Mouse (Mus musculus): ENCODE data around the gene Syce1l. TPM values are rescaled to one million over a fixed set of nuclear protein-coding genes. Genes with fewer than 3 reads are reported as not detected.

Syce1l gene
- total RNA-seq, 2 experiments from 2014 or later, result 1.0 to 1.5 TPM

DNA sequence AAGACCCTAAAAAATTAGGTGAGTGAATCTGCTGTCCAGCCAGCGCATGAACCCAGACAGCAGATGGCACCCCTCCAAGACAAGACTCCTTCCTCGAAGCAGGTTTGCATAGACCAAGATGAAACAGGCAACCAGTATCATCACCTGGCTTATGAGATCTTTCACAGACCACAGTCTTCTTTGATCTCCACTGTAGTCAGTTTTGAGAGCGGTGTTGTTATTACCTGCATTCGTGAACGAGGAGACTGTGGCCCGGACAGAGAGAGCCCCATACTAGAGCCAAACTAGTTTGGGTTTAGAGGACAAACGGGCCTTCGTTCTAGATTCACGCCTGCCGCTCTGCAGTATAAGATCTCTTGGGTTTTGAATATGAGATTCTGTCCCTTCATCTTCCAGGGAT lies 26.9 kb downstream of the Syce1l start:
- no peak for DNase-seq
- intact Hi-C loops (cut with DNase I), result loop anchor here (10.0 kb wide), 1 partner anchor 175 kb away; the partner anchor contains the start of gene Adamts18

DNA sequence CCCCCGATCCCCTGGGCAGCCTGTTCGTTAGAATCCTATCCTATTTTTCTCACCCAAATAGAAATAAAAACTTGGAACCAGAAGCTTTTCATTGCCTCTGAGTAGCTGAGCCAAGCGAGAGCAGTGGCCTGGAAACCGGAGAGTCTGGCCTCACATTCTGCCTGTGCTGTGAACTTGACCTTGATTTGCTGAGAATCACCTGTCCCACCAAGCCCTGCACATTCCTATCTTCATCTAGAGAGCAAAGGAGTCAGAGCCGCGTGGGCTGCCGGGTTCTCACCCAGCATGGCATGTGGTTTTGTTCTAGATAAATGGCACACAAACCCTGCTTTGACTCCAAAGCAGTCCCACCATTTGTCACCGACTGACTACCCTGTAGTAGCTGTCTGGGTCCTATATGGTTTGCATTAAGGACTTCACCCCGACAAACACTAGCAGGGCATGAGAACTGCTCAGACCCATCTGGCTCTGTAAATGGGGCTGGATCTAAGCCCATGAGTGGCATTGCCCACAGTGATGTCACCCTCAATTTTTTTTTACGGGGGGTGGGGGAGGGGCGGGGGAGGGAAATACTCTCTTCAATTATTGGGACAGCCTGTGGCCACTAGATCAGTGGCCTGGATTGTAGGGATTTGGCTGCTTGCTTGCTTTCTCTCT lies 29.7 kb downstream of the Syce1l start:
- peak; percentile 39 for DNase-seq
- intact Hi-C loops (cut with DNase I), result no loop called here

DNA sequence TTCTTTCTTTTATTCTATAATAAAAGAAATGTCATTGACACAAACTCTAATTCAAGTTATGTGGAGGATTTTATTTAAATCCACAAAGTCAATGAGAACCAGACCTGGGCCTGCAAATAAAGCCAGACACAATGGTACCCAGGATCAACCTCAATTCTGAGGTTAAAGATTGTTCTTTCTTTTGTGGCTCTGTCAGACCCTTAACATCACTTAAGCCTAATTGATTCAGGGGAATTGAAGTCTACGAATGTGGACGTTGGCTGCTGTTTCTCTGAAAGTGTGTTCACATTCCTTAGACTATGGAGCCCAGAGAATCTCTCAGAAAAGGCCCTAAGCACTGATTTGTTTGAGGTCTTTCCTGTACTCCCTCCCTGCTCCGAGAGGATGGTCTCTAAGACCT lies 30.3 kb downstream of the Syce1l start:
- no peak for DNase-seq
- intact Hi-C loops (cut with DNase I), result no loop called here

DNA sequence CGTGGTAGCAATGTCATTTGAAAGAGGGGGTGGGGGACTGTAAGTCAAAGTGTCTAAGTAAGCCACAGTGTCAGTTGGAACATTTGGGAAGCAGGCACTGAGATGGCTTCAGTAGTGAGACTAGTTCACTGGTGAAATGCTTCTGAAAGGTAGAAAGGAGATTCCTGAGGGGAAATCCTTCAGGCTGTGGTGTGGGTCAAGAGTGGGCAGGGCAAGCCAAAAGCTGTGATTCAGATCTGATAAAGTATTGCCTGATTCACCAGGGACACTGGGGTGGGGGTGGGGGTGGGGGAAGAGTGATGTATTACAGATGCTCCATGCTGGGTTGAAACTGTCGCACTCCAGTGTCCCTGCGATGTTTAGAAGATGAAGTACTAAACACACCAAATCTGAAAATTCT lies 31.6 kb downstream of the Syce1l start:
- no peak for DNase-seq
- intact Hi-C loops (cut with DNase I), result no loop called here

DNA sequence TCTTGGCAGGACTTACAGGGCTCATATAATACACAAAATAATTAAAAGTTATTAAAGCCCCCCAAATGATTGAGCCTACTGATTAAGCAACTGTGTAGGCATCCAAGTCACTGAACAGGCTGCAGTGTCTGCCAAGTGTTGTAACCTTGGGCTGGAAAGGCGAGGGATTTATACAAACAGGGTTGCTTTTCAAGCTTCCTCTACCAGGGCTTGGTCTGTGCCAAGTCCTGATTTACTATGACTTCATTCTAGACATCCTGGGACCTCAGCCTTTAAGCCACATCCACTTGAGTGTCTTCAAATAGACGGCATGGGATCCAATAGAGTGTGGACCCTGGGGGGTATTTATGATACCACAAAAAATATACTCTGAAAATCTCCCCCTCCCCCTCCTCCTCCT lies 32.3 kb downstream of the Syce1l start:
- intact Hi-C loops (cut with DNase I), result no loop called here

DNA sequence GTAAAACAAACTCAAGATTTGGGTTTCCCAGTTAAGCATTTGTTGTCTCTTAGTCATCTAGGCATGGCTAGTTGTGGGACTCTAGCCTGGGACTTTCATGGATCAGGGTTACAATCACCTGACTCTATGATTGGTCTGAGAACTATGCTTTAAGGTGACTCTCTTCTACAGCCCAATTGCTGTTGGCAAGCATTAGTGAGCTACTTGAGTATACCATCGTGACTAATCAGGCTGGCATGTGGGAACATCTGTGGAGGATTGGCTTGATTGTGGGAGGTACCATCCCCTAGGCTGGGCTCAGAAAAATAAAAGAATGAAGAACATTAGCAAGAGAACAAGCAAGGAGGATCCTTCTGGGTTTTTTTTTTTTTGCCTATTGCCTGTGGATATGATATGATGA lies 33.8 kb downstream of the Syce1l start:
- intact Hi-C loops (cut with DNase I), result no loop called here
- DNase-seq, result no peak

More for the DNA sequence above, 32.3 kb downstream of the Syce1l start:
- DNase-seq, result no peak

DNA sequence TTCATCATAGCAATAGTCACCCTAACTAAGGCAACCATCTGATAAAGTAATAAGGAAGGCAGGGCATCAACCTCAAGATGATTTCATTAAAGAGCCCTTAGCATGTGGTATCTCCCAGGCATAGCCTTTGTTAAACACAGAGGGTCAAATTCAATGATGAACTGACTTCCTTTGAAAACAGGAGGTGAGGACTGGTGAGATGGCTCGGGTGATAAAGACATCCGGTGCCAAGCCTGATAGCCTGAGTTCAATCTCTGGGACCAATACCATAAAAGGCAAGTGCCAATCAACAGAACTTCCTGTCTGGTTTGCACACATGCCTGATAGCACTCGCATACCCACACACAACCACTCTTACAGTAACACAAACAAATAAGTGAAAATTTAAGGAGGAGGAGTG lies 36.3 kb downstream of the Syce1l start:
- no peak for DNase-seq
- intact Hi-C loops (cut with DNase I), result no loop called here

DNA sequence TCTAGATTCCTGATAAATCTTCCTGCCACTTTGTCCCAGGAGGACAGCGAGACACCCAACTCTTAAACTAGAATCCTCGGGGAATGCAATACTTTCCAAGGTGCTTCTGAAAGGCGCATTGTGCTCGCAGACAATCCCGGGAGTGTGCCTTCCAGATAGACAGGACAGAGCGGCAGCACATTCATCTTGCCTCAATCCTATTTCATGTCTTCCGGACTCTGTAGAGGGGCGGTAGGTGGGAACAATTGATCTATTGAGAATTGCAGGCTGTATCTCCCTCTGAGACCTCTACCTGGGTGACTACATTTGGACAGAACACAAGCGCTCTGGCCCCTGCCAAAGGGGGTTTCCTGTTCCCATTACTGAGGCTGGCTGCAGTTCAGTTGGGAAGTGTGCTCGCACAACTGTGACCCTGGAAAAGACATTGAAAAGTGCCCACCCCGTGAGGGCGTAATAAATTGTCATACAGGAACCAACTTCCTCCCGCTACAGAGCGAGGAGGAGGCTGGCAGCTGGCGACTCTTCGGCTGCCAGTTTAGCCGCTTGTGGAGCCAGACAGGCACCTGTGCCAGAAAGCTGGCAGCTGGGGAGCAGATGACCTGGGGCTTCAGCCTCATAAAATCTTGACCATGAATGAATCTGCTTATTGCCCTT lies 45.0 kb downstream of the Syce1l start:
- peak; percentile 86 for DNase-seq
- intact Hi-C loops (cut with DNase I), result no loop called here

DNA sequence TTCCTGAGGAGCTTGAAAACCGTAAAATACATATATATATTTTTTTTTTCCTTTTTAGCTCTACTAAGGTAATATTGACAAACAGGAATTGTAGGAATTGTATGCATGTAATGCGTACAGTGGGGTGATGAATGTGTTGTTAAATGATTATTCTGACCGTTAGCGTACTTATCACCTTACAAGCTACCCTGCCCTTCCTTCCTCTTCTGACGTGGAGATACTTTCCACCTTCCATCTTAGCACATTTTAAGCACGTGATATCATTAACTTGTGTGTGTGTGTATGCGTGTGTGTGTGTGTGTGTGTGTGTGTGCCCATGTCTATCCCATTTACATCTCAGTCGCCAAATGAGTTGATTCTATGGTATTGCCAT lies 45.5 kb downstream of the Syce1l start:
- no peak for DNase-seq
- intact Hi-C loops (cut with DNase I), result no loop called here

DNA sequence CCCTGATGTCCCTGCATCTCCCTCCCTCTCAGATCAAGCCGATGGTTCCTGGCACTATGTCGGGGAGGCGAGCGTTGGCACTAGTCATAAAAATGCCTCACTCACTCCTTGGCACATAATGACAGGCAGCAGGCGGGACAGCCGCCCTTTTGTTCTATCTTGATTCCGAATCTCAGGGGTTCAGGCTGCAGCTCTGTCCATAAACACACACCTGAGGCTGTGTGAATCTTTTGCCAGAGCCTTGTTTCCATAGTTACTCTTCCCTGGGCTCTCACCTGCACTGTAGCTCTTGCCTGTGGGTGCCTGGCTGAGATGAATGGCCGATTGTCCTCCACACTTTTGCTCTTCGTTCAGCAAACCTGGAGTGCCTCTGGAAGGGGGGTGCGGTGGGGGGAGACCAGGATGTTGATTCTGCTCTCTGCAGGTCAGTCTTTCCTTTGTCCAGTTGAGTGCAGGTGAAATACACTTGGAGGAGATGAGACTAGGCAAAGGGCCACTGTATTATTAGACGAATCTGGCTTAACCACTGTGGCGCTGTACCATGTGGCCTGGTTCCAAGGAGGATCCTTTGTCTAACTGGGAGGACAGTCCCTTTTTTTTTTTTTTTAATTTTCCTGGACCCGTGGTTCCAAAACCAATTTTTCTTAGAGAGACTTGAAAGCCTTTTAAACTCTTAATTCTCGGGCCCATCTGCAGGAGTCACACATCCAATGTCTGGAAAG lies 48.8 kb downstream of the Syce1l start:
- DNase-seq, result peak; percentile 72
- intact Hi-C loops (cut with DNase I), result no loop called here

DNA sequence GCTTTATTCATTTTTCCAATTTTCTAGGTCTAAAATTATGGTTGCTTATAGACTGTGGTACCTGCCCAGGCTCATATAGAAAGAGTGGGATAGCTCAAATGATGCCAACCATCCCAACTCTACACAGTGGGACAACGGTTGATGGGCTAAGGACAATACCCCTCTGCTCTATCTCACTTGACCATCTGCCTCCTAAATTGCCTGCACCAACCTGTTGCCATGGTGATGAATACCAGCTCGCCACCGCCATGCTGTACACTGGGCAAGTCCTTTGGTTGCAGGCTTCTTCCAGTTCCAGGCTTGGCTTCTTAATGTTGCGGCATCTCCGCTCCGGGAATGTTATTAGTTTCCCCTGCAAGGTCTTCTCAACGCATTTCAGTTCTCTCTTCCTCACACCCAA lies 62.0 kb downstream of the Syce1l start:
- intact Hi-C loops (cut with DNase I), result no loop called here
- peak; percentile 33 for DNase-seq

Other genes starting within 250 kb of the Syce1l start
- gene Mon1b, start 7.6 kb upstream of the Syce1l start, total RNA-seq (2021), result 10 to 100 TPM; 21.6 to 21.9 TPM
- gene Adamts18, start 205.5 kb downstream of the Syce1l start, total RNA-seq (2021), result 10 to 100 TPM; 11.8 to 12.8 TPM